Mouse (Mus musculus) kidney, adult 2 months (tissue): ENCODE measurements at regions not wholly inside any gene's neighbourhood (a gene's known extent, or its start where the extent isn't known, plus 50 kb on each side); places are given as distances from the start of the nearest gene placed in this dataset.

Experiments
- DNase-seq: peaks from one replicate; pipeline ENCODE4 v3.0.0; 2021
- H3K27ac ChIP-seq: fragments of 200-500 bp; 2 replicates; pipeline ENCODE4 v1.5.1; 2012; ENCODE audit warnings: low read depth, low read length, control low read depth, inconsistent platforms; ENCODE audit not compliant: insufficient read depth
- H3K27me3 ChIP-seq: fragments of 200-500 bp; replicated peaks from 2 replicates; pipeline ENCODE4 v1.6.1; 2012; ENCODE audit warnings: mild to moderate bottlenecking, moderate library complexity, low read length, inconsistent platforms; ENCODE audit not compliant: control insufficient read depth, insufficient read depth
- H3K36me3 ChIP-seq: fragments of 200-500 bp; 2 replicates; pipeline ENCODE4 v1.6.1; 2012; ENCODE audit warnings: mild to moderate bottlenecking, moderate library complexity, low read length, inconsistent platforms; ENCODE audit not compliant: control insufficient read depth, insufficient read depth
- H3K4me1 ChIP-seq: fragments of 200-500 bp; 2 replicates; pipeline ENCODE4 v1.6.1; 2011; ENCODE audit warnings: low read length; ENCODE audit not compliant: control insufficient read depth, insufficient read depth
- H3K4me3 ChIP-seq: fragments of 200-500 bp; 2 replicates; pipeline ENCODE4 v1.5.1; 2011; ENCODE audit warnings: mild to moderate bottlenecking, low read depth, low read length, control low read depth; ENCODE audit not compliant: insufficient read depth
- CTCF ChIP-seq: fragments of 200-500 bp; conservative IDR thresholded peaks from 2 replicates; pipeline ENCODE4 v1.5.1; 2011; ENCODE audit warnings: low read depth, mild to moderate bottlenecking, control low read depth, low read length, moderate library complexity, mixed read lengths; ENCODE audit not compliant: insufficient read depth, insufficient read length
- POLR2A ChIP-seq: fragments of 200-500 bp; IDR thresholded peaks from one replicate; pipeline ENCODE4 v1.6.1; 2011; ENCODE audit warnings: low read depth, low read length, control low read depth
- WGBS: fragments of 180-500 bp; shearing (Covaris S2); methylation state at CpG from one replicate; pipeline ENCODE4 v1.1.7; 2018; 5-methylcytosine and 5-hydroxymethylcytosine counted together

DNA sequence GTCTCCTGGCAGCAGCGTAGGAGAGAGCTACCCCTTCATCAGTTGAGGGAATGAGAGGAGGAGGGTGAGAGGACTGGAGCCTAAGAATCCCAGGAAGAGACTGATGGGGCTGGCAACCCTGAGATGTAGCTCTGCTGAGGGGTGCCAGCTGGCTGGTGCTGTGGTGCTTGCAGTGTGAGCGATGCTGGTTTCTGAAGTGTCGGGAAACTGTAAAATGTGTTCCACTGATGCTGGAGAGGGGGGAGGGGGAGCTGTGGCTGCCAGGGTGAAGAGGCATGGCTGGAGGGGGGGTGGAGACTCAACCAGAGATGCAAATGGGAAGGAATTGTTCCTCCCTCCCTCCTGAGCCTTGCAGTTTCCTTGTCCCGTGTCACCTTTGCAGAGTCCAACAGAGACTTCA, 102.0 kb upstream of the Max start:
- WGBS: 69% methylated on average over 4 of the region's 4 CpGs
- Histone ChIP-seq H3K4me1 (peaks cover 13% of the 10 kb centered on the region), H3K27me3 (no peaks in the 10 kb centered on the region), H3K4me3 (no peak overlapping the region), H3K36me3 (no peaks in the 10 kb centered on the region), H3K27ac (no peak overlapping the region)
- TF ChIP-seq POLR2A: no peak
- no peak for TF ChIP-seq CTCF
- DNase-seq: no peak

DNA sequence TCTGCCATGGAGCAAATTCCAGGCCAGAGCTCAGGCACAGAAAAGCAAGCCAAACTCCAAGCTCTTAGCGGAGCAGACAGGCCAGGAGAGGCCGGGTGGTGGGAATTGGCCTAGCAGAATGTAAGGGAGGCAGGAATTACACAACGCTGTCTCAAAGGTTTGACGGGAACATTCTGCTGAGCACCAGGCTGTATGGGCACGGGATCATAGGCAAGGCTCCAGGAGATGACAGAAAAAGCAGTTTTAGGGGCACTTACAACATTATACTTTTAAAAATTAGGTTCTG, 99.5 kb upstream of the Max start:
- peak; percentile 62 for DNase-seq
- Histone ChIP-seq H3K4me3 (no peak overlapping the region), H3K27ac (peak overlapping the region; percentile 81), H3K27me3 (no peaks in the 10 kb centered on the region), H3K36me3 (no peaks in the 10 kb centered on the region), H3K4me1 (peaks cover 25% of the 10 kb centered on the region)
- TF ChIP-seq POLR2A: no peak
- no peak; the same call in 1 of the 2 replicates for TF ChIP-seq CTCF
- 50% methylated on average over 5 of the region's 5 CpGs for WGBS

DNA sequence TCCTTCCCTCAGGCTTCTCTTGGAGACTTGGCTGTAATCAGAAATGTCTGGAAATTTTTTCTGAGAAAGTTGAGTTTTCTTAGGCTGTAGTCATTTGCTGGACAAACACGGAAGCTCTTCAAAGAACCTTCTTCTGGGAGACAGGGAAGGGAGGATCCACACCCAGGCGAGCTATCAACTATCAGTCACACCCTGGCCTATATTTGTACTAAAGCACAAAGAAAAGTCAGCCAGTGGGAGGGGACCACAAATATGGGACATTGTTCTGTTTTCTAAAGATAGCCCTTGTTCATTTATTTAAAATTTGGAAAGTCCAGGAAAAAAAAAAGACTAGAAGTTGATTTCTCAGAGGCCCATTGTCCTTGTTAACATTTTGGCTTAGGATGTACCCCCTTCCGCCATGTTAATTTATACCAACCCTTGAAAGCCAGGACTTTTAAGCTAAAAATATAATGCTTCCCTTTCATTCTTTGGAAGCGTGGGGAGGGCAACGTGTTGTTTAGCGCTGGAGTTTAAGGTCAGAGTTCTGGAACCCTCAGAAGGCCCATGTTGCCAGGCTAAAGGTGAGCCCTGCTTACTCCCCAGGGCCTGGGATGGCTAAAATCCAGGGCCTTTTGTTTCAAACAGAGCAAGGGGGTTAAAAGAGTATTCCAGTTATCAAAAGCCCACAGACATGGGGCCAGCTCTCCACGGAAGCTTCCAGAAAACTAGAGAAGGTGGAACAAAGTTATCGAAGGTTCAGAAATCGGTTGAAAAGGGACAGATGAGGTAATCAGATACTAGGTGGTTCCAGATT, 99.0 kb upstream of the Max start:
- peak overlapping the region; percentile 81 for H3K27ac ChIP-seq
- WGBS: 53% methylated on average over 9 of the region's 9 CpGs

DNA sequence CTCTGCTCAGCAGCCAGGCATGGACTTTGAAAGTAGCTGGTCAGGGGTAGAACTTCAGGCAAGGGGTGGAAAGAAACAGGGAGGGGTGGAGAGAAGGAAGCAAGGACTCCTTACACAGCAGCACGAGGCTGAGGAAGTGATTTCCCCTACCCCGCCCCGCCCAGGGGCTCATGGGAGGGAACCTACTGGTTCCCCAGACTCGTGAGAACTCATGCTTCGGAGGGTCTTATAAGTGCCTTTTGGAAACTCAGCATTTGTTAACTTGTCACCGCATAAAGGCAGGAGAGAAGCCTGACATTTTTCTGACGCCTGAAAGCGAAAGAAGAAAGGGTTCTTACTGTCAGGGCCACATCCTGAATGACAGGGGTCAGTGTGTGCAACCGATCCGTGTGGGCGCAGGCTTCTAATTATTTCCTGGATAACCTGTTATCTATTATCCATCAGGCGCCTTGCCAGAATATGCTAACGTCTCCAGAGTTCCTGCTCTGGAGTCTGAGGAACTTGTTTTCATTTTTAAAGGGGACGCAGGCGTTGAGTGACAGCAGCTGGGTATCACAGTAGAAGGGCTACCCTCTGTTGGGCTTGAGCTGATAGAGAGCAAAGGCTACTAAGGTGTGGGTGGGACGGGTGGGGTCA, 98.2 kb upstream of the Max start:
- TF ChIP-seq POLR2A (no peak), CTCF (no peak)
- WGBS: 8% methylated on average over 16 of the region's 16 CpGs
- peak overlapping the region; percentile 90 for H3K27ac ChIP-seq
- peak; percentile 87 for DNase-seq
- H3K36me3 ChIP-seq: no peaks in the 10 kb centered on the region
- H3K27me3 ChIP-seq: no peaks in the 10 kb centered on the region
- H3K4me1 ChIP-seq: peaks cover 25% of the 10 kb centered on the region
- peak overlapping the region; percentile 34 for H3K4me3 ChIP-seq

More for the DNA sequence above, 99.0 kb upstream of the Max start:
- no peak overlapping the region for H3K4me3 ChIP-seq
- TF ChIP-seq POLR2A: no peak
- no peak for TF ChIP-seq CTCF
- peak; percentile 75 for DNase-seq
- H3K27me3 ChIP-seq: no peaks in the 10 kb centered on the region
- H3K36me3 ChIP-seq: no peaks in the 10 kb centered on the region
- H3K4me1 ChIP-seq: peaks cover 25% of the 10 kb centered on the region

DNA sequence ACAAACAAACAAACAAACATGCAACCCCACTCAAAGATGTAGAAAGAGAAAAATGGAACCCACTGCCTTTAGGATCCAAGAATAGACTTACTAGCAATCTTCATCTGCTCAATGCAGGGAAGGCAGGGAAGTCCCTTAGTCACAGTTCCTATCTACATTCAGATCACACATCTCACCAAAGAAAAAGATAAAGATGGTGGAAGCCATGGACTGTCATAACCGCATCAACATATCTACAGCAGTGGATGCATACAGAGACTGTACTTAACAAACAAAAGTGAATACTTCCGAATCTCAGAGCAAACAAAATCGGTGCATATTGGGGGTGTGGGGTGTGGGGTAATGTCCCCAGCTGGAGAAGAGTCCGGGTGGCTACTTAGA, 97.7 kb upstream of the Max start:
- WGBS: 61% methylated on average over 4 of the region's 4 CpGs
- Histone ChIP-seq H3K4me1 (peaks cover 25% of the 10 kb centered on the region), H3K36me3 (no peaks in the 10 kb centered on the region), H3K27ac (peak overlapping the region; percentile 72), H3K27me3 (no peaks in the 10 kb centered on the region), H3K4me3 (no peak overlapping the region)
- TF ChIP-seq CTCF (no peak), POLR2A (no peak)
- DNase-seq: no peak

DNA sequence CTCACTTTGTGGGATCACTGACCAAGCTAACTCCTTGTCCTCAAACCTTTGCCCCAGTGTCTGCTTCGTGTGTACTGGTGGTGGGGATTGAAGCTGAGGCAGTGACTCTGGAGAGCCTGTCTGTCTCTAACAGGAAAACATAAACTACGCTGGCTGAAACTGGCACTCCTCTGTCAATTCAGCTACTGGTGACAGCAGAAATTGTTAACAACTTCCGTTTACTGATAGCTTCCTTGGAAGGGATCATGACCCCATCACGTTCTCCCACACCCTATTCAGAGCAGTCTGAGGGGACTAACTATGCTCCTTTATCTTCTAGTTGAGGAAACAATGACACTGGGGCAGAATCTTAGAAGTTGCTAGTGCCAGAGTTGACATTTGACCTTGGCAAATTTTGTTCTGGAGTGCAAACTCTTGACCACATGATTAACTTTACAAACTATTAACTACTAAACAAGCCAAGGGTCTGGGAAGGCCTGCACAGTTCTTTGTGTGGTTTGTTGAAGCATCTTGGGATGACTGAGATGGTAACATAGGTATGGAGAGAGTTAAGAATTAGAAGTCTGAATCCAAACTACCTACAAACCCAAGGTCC, 96.7 kb upstream of the Max start:
- Histone ChIP-seq H3K36me3 (no peaks in the 10 kb centered on the region), H3K27ac (peak overlapping the region; percentile 72; the same call in 1 of the 2 replicates), H3K4me3 (no peak overlapping the region), H3K27me3 (no peaks in the 10 kb centered on the region), H3K4me1 (peaks cover 25% of the 10 kb centered on the region)
- DNase-seq: peak; percentile 68
- WGBS: 28% methylated on average over 4 of the region's 4 CpGs
- no peak for TF ChIP-seq POLR2A
- TF ChIP-seq CTCF: no peak

DNA sequence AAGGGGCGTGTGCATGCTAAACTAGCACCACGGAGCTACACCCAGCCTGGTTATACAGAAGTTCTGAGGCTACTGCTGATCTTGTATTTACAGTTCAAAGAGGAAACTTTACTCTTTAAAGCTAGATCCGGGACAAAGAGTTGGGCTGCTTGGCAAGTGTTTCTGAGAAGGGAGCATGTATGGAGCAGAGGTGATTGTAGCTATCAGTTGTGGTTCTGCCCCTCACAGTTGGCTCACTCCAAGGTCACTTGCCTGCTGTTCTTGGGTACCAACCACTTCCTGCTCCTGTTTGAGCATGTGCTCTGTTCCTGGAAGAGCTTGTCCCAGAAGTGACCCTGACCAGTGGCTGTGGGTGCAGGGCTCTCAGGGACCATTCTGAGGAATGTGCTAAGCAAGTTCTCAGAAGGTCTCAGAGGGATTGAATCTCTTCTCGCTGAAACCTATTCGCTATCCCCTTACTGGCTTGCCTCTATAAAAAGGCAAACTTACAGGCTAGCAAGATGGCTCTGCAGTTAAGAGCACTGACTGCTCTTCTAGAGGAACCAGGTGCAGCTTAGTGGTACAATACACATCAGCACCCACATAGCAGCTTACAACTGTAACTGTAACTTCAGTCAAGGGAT, 94.9 kb upstream of the Max start:
- WGBS: 37% methylated on average over 5 of the region's 5 CpGs
- H3K27ac ChIP-seq: no peak overlapping the region
- TF ChIP-seq CTCF (no peak), POLR2A (no peak)
- no peak overlapping the region for H3K4me3 ChIP-seq
- no peaks in the 10 kb centered on the region for H3K36me3 ChIP-seq
- peaks cover 25% of the 10 kb centered on the region for H3K4me1 ChIP-seq
- peak; percentile 70 for DNase-seq
- H3K27me3 ChIP-seq: no peaks in the 10 kb centered on the region
